25 mouse cellular contexts compared by ENCODE assay signal in the genomic region with DNA sequence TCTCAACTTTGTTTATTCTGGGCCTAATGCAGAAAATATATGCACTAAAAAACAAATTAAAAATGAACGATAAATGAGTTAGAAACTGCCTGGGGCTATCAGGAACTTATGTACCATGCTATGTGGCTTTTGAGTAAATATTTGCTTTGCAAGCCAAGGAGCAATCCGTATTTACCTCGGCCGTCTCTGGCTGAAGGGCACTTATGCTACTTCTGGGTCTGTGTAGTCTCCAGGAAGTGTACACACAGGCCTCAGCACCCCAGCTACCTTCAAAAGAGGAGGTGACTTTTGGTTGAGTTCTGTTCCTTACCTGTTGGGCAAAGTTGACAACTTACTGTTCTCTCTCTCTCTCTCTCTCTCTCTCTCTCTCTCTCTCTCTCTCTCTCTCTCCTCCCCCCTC.
DNase-seq lines count a peak whose midpoint lies in the region; ATAC-seq and TF ChIP-seq lines count a peak whose summit lies in the region.
"Had no signal": no experiment of that assay in that cellular context is flagged by ENCODE, and none has a peak within 500 bp of the region (broad histone marks: within the 10 kb centered on the region; RNA-seq: fewer than 3 reads in every experiment).

No protein-coding gene starts in this region.

- H3K9ac ChIP-seq in lung, embryonic 15.5 days, result no peak overlapping the region
- no peak overlapping the region for H3K9ac ChIP-seq in lung, embryonic 16.5 days (ENCODE audit: low read length)
- H3K9ac ChIP-seq in stomach, postnatal 0 days (ENCODE audit: low read length), result no peak overlapping the region
- H3K9ac ChIP-seq in forebrain, postnatal 0 days, result no peak overlapping the region
- H3K9ac ChIP-seq: embryonic facial prominence, embryonic 13.5 days; forebrain, embryonic 12.5 days; forebrain, embryonic 15.5 days; hindbrain, embryonic 12.5 days; hindbrain, embryonic 15.5 days had no signal

- peak; percentile 64 for DNase-seq in lung, postnatal 25 days (ENCODE audit: low spot score)
- DNase-seq in stomach, postnatal 0 days (ENCODE audit: low spot score), result no peak
- DNase-seq in forebrain, postnatal 0 days, result no peak
- DNase-seq in urinary bladder, postnatal 4 days (ENCODE audit: low spot score in 2 of 2), result no peak
- DNase-seq: adrenal gland, adult 8-10 months; adrenal gland, postnatal 25 days; cerebellum, adult 11-12 months; cerebellum, adult 8-10 months; cerebellum, postnatal 10 days; cerebellum, postnatal 36 days; embryo, embryonic 11 days; gastrocnemius, adult 2 months; gastrocnemius, postnatal 14 days; heart, adult 11 months had no signal

- no peaks in the 10 kb centered on the region for H3K27me3 ChIP-seq in lung, embryonic 15.5 days
- no peaks in the 10 kb centered on the region for H3K27me3 ChIP-seq in lung, embryonic 16.5 days (ENCODE audit: control insufficient read depth, insufficient read depth, low read depth, low read length)
- no peaks in the 10 kb centered on the region for H3K27me3 ChIP-seq in stomach, postnatal 0 days (ENCODE audit: control insufficient read depth, insufficient read depth, low read length)
- H3K27me3 ChIP-seq in forebrain, postnatal 0 days (ENCODE audit: insufficient read depth, low read length), result no peaks in the 10 kb centered on the region
- H3K27me3 ChIP-seq: embryonic facial prominence, embryonic 13.5 days; forebrain, embryonic 12.5 days; forebrain, embryonic 15.5 days; hindbrain, embryonic 12.5 days; hindbrain, embryonic 15.5 days had no signal

- TF ChIP-seq CTCF in stomach, postnatal 0 days (IDR thresholded peaks at IDR 0.05; ENCODE audit: low read depth), result no peak
- no peak for TF ChIP-seq CTCF in forebrain, postnatal 0 days (IDR thresholded peaks at IDR 0.05; ENCODE audit: low read depth)

- H3K36me3 ChIP-seq in lung, embryonic 15.5 days, result no peaks in the 10 kb centered on the region
- H3K36me3 ChIP-seq in lung, embryonic 16.5 days (ENCODE audit: control insufficient read depth, insufficient read depth, low read length), result no peaks in the 10 kb centered on the region
- no peaks in the 10 kb centered on the region for H3K36me3 ChIP-seq in stomach, postnatal 0 days (ENCODE audit: control insufficient read depth, insufficient read depth, low read length)
- H3K36me3 ChIP-seq in forebrain, postnatal 0 days (ENCODE audit: insufficient read depth), result no peaks in the 10 kb centered on the region
- H3K36me3 ChIP-seq: embryonic facial prominence, embryonic 10.5 days; embryonic facial prominence, embryonic 13.5 days; forebrain, embryonic 12.5 days; forebrain, embryonic 15.5 days; hindbrain, embryonic 12.5 days; hindbrain, embryonic 15.5 days had no signal

- H3K4me2 ChIP-seq in lung, embryonic 15.5 days, result no peak overlapping the region
- H3K4me2 ChIP-seq in lung, embryonic 16.5 days (ENCODE audit: low read depth, low read length), result no peak overlapping the region
- no peak overlapping the region for H3K4me2 ChIP-seq in stomach, postnatal 0 days (replicated peaks; ENCODE audit: low read depth)
- H3K4me2 ChIP-seq in forebrain, postnatal 0 days (ENCODE audit: low read depth), result no peak overlapping the region
- H3K4me2 ChIP-seq: embryonic facial prominence, embryonic 13.5 days; forebrain, embryonic 12.5 days; forebrain, embryonic 15.5 days; heart, embryonic 11.5 days; hindbrain, embryonic 12.5 days; hindbrain, embryonic 15.5 days had no signal

- no peak overlapping the region for H3K4me3 ChIP-seq in lung, embryonic 15.5 days
- no peak overlapping the region for H3K4me3 ChIP-seq in lung, embryonic 16.5 days (ENCODE audit: low read length)
- no peak overlapping the region for H3K4me3 ChIP-seq in stomach, postnatal 0 days (ENCODE audit: low read depth, low read length)
- no peak overlapping the region for H3K4me3 ChIP-seq in forebrain, postnatal 0 days (ENCODE audit: low read depth, low read length)
- H3K4me3 ChIP-seq: embryonic facial prominence, embryonic 10.5 days; embryonic facial prominence, embryonic 13.5 days; erythroblast, embryonic 14.5 days; forebrain, embryonic 12.5 days; forebrain, embryonic 15.5 days; gastrocnemius, adult 2 months; hindbrain, embryonic 12.5 days; hindbrain, embryonic 15.5 days had no signal

- H3K4me1 ChIP-seq in lung, embryonic 15.5 days, result peaks cover 12% of the 10 kb centered on the region; the same call in 1 of the 2 replicates
- H3K4me1 ChIP-seq in lung, embryonic 16.5 days (replicated peaks; ENCODE audit: control insufficient read depth, insufficient read depth, low read length), result peaks cover 8% of the 10 kb centered on the region
- no peaks in the 10 kb centered on the region for H3K4me1 ChIP-seq in stomach, postnatal 0 days (replicated peaks; ENCODE audit: control insufficient read depth, insufficient read depth)
- no peaks in the 10 kb centered on the region for H3K4me1 ChIP-seq in forebrain, postnatal 0 days (ENCODE audit: insufficient read depth)
- H3K4me1 ChIP-seq: forebrain, embryonic 15.5 days; hindbrain, embryonic 15.5 days had no signal

- WGBS in lung, embryonic 15.5 days, result 54% methylated on average over 4 of the region's 4 CpGs
- 58% methylated on average over 4 of the region's 4 CpGs for WGBS in lung, embryonic 16.5 days
- 50% methylated on average over 4 of the region's 4 CpGs for WGBS in stomach, postnatal 0 days
- WGBS in forebrain, postnatal 0 days, result 96% methylated on average over 4 of the region's 4 CpGs

- H3K9me3 ChIP-seq in lung, embryonic 15.5 days, result no peaks in the 10 kb centered on the region
- no peaks in the 10 kb centered on the region for H3K9me3 ChIP-seq in lung, embryonic 16.5 days (ENCODE audit: control insufficient read depth, low read length)
- H3K9me3 ChIP-seq in stomach, postnatal 0 days (ENCODE audit: control insufficient read depth, low read length), result no peaks in the 10 kb centered on the region
- no peaks in the 10 kb centered on the region for H3K9me3 ChIP-seq in forebrain, postnatal 0 days (ENCODE audit: low read length)
- H3K9me3 ChIP-seq: embryonic facial prominence, embryonic 10.5 days; embryonic facial prominence, embryonic 13.5 days; forebrain, embryonic 12.5 days; forebrain, embryonic 15.5 days; hindbrain, embryonic 12.5 days; hindbrain, embryonic 15.5 days had no signal

- H3K27ac ChIP-seq in lung, embryonic 15.5 days, result peak overlapping the region; percentile 0; the same call in 1 of the 2 replicates
- H3K27ac ChIP-seq in lung, embryonic 16.5 days (ENCODE audit: low read length), result no peak overlapping the region
- H3K27ac ChIP-seq in stomach, postnatal 0 days (replicated peaks), result no peak overlapping the region
- no peak overlapping the region for H3K27ac ChIP-seq in forebrain, postnatal 0 days (ENCODE audit: low read depth, low read length)
- H3K27ac ChIP-seq: embryonic facial prominence, embryonic 10.5 days; embryonic facial prominence, embryonic 13.5 days; forebrain, embryonic 12.5 days; forebrain, embryonic 15.5 days; hindbrain, embryonic 12.5 days; hindbrain, embryonic 15.5 days had no signal

- no peak for ATAC-seq in lung, embryonic 15.5 days (ENCODE audit: borderline replicate concordance, extremely low read depth, low FRiP score, low TSS enrichment)
- ATAC-seq in lung, embryonic 16.5 days (ENCODE audit: low read depth), result peak; percentile 68
- ATAC-seq in stomach, postnatal 0 days (ENCODE audit: low FRiP score, low TSS enrichment), result peak; percentile 87
- no peak for ATAC-seq in forebrain, postnatal 0 days
- ATAC-seq: activated CD4-positive, CD25-positive, alpha-beta regulatory T cell, adult 4 months; forebrain, embryonic 15.5 days had no signal

- TF ChIP-seq EP300 in stomach, postnatal 0 days (optimal IDR thresholded peaks at IDR 0.05), result no peak

Comparison
In these comparisons a context has a peak if more than half of its experiments do, and no peak if none do; other contexts are left out.
1. ATAC-seq: peak in lung, embryonic 16.5 days (single experiment) and stomach, postnatal 0 days (single experiment); none in lung, embryonic 15.5 days (single experiment) and forebrain, postnatal 0 days (single experiment).